Mouse (Mus musculus): ENCODE results near the gene Fap. TPM values are rescaled to one million over a fixed set of nuclear protein-coding genes. Genes with fewer than 3 reads are reported as not detected.

Gene Fap
- total RNA-seq (2021), result 2.5 and 3.5 TPM in 2 replicates
- long read RNA-seq, result 0 reads

DNA sequence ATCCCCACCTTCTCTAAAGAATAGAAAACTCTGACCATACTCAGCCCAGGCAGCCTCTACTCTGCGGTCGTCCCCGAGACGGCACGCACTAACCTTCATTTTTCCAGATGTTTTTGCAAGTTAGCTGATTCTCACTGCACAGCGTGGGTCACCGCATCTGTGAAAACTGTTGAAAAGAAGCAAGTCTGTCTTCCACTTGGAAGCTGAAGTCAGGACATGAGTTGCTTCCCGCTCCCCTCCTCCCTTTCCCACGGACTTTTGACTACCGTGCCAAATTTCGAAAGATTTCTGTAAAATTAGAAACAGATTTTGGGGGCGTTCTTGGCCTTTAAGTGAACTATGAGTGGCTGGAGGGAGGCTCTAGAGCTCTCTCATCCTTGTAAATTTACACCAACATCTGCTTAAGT is at the start of gene Fap:
TSS of gene Fap (minus strand) at position 323 of the 407 bp plus-strand sequence.
- no peak for DNase-seq

DNA sequence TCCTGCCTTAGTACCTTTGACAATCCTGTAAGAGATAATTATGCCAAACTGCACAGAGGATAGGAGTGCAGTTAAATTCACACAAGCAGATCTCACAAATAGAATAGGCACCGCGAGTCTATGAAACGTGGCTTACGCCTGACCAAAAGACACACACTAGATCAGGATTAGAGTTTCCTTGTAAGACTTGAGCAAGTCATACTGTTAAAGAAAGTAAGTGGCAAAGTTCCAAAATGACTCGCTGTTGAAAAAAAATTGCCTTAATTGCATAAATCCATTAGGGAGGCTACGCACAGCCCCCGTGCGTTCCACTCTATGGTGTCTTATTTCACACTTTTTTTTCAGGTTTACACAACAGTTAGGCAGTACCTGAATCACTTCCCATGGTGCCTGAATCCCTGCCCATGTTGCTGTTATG is 49.2 kb upstream of the Fap start:
- no peak for DNase-seq

DNA sequence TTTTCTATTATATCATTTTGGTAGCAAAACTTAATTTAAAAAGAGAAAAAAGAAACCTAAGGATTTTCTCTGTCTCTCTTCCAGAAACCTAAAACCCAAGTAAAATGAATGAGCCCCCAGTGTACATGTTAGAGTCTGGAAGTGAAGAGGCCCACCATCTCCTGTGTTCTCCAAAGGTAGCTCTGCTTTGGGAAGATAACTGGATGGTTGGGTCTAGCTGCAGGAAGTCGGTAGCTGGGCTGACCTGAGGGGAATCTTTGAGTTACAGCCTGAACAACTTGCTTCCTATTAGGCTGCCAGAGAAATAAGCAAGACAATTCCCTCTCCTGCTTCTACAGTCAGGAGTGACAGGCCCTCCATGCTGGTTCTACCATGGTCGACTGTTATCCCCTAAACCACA is 45.8 kb upstream of the Fap start:
- no peak for DNase-seq

DNA sequence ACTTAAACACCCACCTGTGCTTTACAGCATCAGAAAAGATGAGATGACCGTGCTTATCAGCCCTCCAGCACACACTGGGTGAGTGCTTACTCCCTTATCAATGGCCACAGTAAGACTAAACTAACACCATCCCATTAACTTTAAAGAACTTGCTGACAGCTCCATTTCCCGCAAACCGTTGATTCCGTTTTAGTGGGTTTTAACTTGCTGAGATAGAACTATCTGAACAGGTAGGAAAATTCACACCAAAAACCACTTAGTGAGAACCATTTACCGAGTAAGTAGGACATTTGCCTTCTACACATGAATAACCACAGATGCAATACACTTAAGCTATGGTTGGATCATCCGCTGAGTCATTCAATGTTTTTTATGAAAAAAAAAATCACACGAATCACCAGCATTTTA is 45.1 kb upstream of the Fap start:
- no peak for DNase-seq

DNA sequence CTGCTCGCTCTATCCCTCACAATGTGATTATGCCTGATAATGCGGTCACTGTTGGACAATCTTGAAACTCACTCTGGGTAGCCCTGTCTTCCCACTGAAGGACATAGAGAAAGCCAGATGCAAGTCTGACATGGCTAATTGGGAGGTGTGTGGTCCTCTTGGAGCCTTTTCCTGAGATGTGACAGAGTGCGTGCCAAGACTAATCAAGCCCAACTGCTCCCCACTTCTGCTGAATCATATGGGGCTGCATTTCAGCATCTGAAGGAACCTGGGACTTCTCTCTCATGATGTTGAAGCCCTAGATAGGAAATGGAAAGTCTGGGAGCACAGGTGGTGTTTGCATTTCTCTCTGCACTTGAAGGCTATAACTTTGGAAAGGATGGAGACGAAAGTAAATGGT is 39.3 kb upstream of the Fap start:
- DNase-seq, result no peak

DNA sequence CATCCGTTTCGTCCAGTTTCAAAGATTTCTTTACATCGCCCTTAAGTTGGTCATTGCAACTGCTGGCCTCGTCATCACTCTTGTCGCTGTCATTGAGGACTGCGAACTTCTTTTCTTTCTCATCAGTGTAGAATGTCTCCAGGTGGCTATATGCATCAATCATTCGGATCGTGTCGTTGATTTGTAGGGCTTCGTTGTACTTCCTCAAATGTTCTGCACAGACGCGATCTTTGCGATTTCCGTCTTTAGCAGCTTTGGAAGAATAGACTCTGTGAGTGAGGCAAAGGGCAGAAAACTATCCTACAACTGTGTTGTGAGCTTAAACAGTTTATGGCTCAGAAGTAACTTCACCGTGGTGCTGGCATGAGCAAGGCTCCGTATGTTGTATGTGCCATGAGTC is 32.3 kb upstream of the Fap start:
- no peak for DNase-seq

DNA sequence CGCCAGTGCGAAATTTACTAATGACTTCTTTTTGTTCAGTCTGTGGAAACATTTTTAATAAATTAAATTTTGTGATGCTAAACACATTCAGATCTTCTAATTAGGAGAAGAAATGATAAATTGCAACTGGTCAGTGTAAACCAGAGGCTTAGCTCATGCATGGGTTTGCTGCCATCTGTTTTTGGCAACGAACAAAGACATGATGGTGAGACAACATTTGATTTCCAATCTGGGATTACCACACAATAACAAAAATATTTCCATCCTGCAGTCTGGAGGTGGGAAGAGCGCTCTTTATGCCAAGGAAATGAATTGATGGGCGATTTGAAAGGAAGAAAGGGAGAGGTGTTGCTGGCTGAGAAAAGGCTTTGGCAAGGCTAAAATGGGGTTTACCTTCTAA is 29.7 kb upstream of the Fap start:
- DNase-seq, result no peak

DNA sequence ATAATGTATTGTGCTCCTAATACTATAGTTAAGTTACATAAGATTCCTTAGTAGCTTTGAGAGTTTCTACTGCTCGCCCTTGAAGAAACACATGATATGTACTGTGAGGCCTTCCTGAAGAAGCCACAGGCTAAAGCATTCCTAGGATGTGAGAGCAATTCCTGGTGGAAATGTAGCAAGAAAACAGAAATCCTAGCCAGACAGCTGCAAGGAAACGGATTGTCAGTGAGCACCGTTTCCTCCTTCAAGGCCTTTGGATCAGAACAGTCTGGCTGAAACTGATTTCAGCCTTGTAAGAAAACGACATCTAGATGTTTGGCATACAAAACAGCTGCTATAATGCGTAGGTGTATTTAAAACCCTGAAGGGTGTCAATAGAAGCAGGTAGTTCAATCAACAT is 22.7 kb upstream of the Fap start:
- no peak for DNase-seq

DNA sequence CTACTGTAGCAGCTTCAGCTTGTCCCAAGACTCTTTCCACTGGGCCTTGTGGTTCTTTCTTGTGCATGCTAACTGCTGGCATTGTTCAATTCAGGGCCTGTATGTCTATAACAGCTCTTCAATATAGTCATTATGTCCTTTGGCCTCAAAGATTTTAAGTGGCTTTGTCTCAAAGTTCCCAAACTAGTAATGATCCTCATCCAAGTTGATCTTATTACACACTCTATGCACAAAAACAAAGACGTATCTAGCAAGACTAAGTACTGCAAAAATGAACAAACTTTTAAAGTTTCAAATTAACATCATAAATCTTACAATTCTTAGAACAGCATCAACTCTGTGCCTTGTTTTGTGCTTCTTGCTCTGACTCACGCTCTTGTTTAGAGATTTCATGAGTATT is 20.6 kb upstream of the Fap start:
- no peak for DNase-seq

DNA sequence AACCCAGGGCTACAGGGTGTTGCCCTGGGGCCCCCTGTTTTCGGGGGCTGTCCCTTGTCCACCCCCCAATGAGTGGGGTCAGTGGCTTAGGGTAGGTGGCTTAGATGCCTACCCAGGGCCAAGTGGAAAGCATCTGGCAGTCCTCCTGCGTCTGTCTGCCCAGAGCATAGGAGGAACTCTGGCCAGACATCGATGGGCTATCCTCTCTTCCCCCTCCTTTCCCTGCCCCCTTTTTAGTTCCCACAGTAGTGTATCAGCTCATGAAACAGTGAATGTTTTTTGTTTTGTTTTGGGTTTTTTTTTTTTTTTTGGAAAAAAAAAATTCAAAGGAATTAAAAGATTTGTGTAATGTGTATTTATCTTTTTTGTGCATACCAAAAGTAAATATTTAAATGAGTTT is 17.7 kb upstream of the Fap start:
- no peak for DNase-seq

DNA sequence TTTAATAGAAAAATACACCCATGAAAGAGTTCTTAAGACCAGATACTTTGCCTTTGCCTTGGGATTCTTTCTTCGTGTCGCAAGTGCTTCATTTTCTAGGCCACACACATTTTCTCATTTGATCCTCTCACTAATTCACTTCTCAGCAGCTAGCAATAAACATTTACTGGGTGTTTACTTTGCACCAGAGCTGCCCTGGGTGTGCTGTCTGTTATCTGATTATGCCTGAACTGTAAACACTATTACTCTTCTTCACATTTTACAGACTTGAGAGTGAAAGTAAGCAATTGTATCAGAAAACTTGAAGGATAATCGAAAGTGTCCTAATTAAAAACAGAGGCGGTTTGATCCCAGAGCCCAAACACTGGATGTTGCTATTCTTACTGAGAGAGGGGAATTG is 15.5 kb upstream of the Fap start:
- no peak for DNase-seq

DNA sequence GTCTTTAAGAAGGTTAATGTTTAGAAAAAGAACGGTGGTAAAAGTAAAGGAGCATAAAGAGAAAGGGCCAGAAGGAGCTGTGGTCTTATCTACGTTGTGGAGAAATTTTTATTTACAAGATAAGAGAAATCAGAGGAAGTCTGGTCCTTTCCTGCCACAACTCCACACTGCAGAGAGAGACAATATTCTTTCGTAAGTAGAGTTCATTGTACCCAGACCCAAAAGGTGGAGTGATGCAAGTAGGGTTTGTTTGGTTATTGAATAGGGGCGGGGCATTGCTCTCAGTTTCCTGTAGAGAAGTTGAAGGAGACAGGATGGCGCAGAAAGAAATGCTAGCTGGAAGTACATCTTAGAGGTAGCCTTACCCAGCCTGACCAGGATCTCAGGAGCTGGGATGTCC is 11.9 kb upstream of the Fap start:
- DNase-seq, result no peak

DNA sequence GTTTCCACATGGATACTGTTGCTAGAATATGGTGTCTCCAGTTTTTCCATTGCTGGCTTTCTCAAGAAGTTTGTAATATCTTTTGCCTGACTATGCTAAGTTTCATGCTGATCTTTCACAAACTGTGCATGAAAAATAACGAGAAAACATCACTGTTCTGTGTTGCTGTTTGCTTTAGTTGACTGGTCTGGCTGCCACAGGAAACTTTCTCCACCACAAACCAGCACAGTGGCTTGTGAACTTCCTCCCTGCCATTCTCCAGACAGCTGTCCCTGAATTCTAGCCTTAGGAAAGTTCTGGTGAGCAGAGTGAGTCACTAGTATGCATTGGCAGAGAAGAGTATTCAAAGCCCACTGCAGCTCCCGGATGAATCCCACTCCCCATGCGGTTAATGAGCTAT is 1.1 kb upstream of the Fap start:
- DNase-seq, result no peak

DNA sequence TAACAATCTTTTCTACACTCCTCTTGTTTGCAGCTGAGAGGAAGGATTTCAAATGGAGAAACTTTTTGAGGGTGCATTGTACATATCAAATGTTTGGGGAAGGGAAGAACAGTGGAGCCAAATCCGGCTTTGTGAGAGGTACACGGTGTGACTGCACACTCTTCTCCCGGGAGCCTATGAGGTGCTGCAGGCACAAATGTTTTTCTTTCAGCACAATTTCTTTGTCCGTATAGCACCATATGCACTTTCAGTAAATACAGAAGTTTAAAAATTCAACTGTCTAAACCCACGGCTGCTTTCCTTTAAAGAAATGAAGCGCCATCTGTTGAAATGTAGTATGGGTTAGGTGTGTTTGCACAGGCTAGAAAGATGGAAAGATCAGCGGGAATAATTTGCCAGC is 375 bp upstream of the Fap start:
- DNase-seq, result no peak

DNA sequence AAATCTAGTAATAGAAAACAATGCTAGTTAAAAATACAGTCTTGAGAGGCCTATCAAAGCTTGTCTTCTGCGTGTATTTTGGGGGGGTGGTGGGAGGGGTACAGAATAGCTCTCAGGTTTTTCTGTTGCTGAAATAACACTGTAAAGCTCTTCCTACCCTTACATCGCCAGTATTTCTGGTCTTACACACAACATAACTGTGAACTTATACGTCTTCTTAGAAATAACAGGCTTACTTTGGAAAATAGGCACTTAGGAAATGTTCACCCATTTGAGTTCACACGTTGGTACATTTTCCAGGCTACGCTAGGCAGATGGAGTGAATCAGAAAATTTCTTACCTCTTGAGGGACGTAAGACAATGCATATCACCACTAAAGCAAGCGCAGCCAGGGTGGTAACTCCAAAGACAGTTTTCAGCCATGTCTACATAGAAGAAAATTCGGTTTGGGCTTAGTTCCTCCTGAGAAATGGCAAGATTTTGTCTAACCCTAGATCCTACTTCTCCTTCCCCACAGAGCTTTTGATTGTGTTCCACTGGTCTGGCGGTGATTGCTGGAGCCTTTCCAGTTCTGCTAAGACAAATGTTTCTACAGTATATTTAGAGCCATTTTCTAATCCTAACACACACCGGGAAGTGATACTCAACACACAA is 649 bp downstream of the Fap start:
- DNase-seq, result no peak

DNA sequence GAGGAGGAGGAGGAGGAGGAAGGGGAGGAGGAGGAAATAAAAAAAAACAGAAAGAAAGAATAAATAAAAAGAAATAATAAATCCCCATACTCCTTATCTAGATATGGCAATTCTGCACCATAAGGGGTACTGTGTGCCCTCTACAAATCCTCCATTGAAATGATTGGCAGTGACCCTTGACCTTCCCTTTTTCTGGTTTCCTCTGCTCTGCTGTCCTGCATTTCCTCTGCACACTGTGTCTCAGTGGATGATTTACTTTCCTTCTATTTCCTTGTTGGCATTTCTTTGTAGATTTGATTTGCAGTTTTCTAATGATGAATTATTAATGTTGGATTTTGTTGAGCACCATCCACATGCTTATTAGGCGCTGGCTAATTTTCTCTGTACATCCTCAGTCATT is 9.2 kb downstream of the Fap start:
- DNase-seq, result no peak

DNA sequence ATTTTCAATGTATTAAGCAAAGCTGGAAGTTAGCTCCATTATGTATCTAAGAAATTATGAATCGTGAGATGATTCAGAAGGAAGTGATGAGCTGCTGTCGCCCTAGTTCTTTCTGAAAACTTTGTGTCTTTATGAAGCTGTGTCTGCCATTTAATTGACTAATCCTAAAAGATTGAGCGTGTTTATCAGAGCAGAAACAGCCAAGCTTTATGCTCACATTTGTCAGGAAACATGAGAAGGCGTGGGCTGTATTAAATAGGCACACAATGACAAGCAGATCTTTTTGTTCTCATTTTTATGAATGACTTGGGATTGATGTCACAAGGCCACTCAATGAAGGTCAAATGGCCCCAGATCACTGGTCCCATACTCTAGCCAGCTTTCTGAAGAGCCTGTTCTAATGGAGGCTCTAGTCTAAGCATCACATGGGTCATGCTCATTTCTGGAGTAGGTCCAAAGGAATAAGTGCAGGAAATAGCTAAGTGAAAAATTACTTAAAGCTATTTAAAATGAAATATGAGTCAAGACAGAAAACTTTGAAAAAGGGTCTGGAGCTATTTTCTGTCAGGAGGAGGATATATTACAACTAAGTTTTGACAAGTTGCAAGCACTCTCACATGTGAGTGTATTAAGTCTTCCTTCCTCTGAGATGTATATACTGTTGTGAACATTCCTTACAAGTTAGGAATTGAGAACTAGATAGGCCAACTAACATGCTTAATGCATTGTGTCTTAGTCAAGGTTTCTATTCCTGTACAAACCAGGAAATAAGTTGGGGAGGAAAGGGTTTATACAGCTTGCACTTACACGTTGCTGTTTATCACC is 11.0 kb downstream of the Fap start:
- no peak for DNase-seq

DNA sequence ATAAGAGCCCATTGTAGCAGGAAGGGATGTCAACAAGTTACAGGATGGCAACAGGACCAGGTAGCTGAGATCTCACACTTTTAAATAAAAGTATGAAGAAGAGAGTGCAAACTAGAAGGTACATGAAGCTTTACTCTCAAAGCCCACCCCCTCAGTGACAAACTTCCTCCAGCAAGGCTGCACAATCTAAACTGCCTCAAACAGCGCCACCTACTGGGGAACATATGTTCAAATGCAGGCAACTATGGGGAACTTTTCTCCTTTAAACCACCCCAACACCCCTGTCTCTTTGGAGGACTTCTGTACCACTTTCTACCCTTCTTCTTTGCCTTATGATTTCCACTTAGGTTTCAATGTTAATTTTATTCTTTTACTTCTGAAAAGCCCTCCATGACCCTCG is 16.5 kb downstream of the Fap start:
- no peak for DNase-seq

DNA sequence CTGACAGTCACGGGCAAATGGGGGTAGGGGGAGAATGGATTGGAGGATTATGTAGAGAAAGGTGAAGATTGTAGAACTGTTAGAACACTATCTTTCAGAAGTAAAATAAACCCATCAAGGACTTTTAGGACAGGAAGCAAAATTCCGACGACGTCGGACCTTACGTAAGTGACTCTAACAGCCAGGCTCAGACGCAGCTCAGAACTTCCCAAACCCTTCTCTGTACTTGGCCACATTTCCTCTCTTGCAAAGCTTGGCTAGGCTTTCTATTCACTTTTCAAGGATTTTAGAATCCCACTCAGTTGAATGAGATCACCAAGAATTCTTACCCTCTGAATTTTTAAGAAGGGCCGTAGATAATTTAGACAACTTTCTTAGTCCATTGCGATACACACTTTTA is 17.5 kb downstream of the Fap start:
- no peak for DNase-seq

DNA sequence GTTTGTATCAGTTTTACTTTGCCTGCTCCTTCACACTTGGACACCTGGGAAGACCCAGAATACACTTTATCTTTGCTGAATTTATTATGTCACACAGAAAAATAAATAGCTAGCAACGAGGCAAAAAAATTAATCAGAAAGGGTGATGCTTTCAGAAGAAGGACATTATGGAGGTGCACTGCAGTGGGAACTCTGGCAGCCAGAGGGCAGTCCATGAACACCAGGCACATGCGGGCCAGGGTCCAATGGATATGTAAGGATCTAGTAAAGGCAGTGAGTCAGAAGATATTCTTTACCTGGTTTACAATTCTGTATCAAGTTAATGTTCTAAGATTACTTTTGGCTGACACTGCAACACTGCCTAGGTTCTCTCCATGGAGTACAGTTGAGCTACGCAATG is 24.2 kb downstream of the Fap start:
- no peak for DNase-seq

DNA sequence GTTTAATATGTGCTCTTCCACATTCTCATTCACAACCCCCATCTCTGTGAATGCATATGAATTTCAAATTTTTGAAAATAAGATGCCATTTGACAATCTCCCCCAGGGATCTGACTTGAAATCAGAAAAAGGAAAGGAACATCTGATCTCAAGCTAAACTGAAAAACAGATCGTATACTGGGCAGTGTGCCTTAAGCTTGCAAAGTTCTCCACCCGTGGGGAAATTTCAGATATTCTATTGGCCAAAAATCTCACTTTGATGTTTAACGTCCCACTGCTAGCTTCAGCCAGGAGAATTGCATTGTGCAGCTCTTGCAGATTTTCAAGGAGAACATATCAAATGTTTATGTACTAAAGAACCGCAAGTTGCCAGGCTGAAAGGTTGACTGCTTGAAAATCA is 24.7 kb downstream of the Fap start:
- no peak for DNase-seq

DNA sequence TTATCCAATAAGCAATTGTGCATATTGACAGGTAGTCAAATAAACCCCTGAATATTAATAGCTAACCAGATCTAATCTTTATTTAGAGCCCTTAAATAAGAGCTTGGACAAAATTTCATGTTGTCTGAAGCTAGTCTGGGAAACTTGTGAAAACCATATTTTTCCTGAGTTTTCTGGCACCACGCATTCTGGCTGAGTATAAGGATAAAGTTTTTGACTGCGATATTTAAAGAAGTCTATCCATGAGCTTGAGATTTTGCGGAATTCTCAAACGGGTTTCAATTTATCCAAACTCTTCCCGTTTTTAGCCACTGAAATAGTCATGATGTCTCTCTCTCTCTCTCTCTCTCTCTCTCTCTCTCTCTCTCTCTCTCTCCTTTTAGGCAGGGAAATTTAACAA is 25.8 kb downstream of the Fap start:
- no peak for DNase-seq

DNA sequence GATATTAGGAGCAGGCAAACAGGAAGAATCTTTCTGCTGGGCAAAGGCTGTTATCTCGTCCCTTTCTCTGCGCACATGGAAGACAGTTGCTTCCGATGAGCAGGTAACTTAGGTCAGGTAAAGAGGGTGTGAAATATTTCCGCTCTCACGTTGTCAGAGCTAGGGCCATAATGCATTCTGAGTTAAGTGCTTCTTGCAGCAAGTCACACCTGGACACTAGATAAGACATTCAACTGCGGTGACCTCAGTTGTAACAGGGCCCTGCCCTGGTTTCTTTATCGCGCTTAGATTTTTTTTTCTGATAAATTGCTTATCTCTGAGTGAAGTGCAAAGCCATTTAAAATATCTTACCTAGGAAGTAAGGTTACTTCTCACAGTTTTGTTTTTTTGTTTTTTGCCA is 38.4 kb downstream of the Fap start:
- no peak for DNase-seq

DNA sequence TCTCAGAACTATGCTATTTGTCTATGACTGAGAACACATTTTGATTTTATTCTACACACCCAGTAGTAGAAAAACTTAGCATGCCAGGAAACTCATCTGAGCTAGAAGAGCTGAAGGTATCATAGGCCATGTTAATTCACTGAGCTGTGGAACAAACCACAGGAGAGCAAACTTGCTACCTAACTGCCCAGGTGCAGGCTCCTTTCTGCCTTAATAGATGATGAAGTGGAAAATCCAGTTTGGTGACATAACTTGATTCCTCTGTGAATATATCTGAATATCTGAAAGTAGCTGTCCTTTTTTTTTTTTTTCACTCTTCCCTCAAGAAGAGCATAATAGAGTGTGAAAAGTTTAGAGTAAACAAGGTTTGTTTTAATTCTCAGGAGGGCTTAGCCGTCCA is 42.8 kb downstream of the Fap start:
- DNase-seq, result no peak
